Mouse (Mus musculus) ovary, adult 2 months (tissue): Measurements from ENCODE around the gene Arhgef12. TPM values are rescaled to one million over a fixed set of nuclear protein-coding genes. Genes with fewer than 3 reads are reported as not detected.

Experiments
- polyA plus RNA-seq: library from polyadenylated mRNA; depleted of rRNA; stranded (reverse); fragments of >200 nt; gene quantifications from 2 replicates; pipeline ENCODE4 v1.2.3, GENCODE M21; 2012; rRNA removed

Arhgef12 gene
- 26.1 and 27.4 TPM in 2 replicates for polyA plus RNA-seq

GRCm38 (mm10) chr9:43107187-43107517 is at the start of gene Arhgef12:
Gene Arhgef12 (minus strand): TSS chr9:43107239.

DNA sequence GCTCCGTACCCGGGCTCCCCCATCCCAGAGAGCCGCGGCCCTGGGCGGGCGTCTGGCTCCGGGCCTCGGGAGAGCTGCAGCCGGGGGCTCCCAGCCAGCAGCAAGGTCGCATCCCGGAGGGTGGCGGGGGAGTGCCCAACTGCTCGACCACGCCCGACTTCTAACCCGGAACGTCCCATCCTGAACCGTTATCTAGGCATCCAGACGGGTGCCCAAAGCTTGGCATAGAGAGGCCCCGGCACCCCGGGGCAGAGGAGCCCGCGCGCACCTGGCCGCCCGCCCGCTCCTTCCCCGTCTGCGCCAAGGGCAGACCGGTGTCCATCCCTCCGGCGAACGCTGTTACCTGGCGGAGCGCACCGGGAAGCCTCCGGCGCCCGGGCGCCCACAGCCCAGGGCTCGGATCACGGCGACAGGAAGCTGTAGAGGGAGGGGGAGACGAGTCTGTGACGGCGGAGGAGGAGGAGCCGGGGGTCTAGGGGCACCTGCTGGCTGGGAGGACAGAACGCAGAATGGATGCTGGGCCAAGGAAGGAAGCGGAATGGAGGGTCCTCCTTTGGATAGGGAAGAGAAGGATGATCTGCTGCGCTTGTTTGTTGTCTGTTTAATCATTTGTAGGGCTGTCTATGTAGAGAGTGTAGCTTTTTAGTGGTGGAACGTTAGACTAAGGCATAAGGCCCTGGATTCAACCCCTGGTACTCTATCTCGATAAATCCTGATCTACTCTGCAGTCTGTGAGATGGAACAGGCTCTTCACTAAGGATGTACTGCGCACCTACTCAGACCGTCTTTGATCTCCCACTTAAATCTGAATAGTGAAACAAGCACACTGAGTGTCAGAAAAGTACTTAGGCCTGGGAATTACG is 9.3 kb upstream of the Arhgef12 start, which contains the start of gene Tmem136:
Gene Tmem136, minus strand, starts transcription at position 437 of the 863 bp plus-strand sequence.

GRCm38 (mm10) chr9:42943781-42944535 is 163.1 kb downstream of the Arhgef12 start, which contains the start of gene Grik4:
Gene Grik4 (minus strand): TSS chr9:42944493.

Other genes starting within 250 kb of the Arhgef12 start
- gene Grik4, start 162.7 kb downstream of the Arhgef12 start, polyA plus RNA-seq = 1.2 and 1.3 TPM in 2 replicates
- gene Tmem136, start 9.3 kb upstream of the Arhgef12 start, polyA plus RNA-seq = 7.0 and 7.6 TPM in 2 replicates
- gene Pou2f3, start 103.1 kb upstream of the Arhgef12 start, polyA plus RNA-seq = 0.12 and 0.35 TPM in 2 replicates
- gene Oaf, start 132.7 kb upstream of the Arhgef12 start, polyA plus RNA-seq = 97.1 and 110 TPM in 2 replicates
- 0.10 and 0.15 TPM in 2 replicates for gene Trim29, start 203.6 kb upstream of the Arhgef12 start, polyA plus RNA-seq